Mouse (Mus musculus) subcutaneous adipose tissue, adult 2 months (tissue): ENCODE data around the gene Fndc8. TPM values are rescaled to one million over a fixed set of nuclear protein-coding genes. Genes with fewer than 3 reads are reported as not detected.

ENCODE experiments used
- polyA plus RNA-seq: library from polyadenylated mRNA; depleted of rRNA; stranded (reverse); fragments of >200 nt; gene quantifications from 2 replicates; pipeline ENCODE4 v1.2.3, GENCODE M21; 2012; ENCODE audit warnings: low replicate concordance; rRNA removed

The Fndc8 gene
- 1.0 and 4.9 TPM in 2 replicates for polyA plus RNA-seq

DNA sequence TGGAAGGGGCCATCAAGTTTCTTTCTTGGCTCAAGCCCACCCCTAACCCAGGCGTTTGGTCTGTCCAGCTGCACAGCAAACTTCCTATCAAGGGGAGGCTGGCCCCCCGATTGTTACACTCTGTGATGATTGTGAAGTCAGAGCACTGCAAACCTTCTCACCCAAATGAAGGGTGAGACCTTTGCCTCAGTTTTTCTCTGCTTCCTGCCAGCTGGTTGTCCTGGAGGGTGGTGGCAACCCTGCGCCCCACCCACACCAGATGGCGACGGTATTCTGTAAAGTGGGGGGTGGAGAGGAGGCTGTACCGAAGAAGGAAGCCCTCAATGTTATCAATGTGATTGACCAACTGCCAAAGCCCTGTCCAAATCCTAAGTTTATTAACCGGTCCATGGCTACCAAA is at the start of gene Fndc8:
Gene Fndc8 (plus strand): TSS at position 189 of the 400 bp plus-strand sequence.

DNA sequence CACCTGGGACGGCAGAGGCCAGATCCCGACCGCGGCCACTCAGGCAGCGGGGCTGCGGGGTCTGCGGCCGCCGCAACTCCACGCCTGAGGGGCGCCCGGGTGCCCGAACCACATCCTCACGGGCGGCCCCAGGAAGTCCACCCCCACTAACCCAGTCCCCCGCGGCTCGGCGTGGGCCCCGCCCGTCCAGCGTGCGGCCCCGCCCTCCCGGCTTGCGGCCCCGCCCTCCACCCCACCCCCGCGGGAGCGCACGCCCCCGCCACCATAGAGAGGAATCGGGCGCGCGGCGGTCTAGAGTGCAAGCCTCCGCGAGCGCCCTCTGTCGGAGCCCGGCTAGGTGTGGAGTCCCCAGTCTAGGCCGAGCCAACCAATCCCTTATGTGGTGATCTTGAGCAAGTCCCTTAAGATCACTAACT is 20.9 kb upstream of the Fndc8 start, which contains the start of gene Rffl:
Gene Rffl (minus strand): TSS at position 180 of the 416 bp plus-strand sequence.

DNA sequence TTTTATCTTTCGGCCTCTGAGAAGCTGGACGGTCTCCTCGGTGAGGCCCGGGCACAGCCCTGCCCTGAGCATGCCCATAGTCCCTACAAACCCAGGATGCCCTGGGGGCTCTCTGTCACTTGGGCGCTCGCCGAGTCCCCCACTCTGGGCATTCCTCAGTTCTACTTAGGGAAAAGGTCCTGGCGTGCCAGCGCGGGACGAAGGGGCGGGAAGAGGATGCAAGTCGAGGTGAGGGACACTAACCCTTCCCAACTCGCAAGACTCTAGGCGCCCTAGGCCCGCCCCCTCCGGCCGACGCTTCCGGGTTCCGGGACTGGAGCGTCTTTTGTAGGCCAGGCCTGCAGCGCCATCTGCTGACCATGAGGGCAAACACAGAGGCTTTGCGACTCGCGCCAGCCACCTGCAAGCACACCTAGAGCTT is 1.6 kb upstream of the Fndc8 start, which contains the start of gene Rad51d:
Gene Rad51d (minus strand): TSS at position 273 of the 421 bp plus-strand sequence.

DNA sequence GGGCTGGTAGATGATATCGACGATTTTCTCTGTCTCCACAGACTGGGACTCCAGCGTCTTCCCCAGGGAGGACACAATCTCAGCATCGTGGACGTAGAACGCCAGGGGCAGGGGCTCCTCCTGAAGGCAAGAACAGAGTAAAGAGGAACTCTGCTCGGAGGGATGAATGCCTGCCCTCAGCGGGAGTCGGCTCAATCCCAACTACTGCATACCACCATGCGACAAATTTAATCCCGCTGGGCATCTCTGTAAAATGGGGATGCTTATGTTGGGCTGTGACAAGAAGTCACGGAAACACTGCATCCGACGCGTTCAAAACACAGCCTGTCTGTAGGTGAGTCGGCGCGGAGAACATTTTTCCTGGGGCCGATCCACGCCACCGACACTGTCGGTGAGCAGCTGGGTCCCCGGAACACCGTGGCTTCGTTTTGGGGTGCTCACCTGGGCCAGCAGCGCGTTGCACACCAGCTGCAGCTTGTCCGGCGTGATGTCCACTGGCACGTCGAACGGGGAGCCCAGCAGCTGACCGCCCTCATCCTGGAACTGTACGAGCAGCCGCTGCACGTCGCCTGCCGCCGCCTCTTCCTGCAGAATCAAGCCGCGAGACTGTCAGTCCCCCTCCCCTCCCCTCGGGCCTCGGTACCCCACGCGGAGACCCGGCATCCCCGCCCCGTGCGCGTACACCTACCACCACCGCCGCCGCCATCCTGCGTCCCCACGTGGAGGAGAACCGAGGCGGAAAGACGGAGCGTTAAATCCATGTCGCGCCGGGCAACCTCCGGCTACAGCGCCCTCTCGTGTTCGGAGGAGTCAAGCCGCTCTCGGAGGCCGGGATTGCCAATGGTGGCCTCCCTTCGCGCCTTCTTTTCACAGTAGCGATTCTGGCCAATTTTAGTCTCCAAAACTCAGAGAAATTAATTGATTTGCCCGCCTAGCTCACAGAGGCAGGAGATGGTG is 16.0 kb downstream of the Fndc8 start, which contains the start of gene Nle1:
Gene Nle1 (minus strand): TSS at position 761 of the 957 bp plus-strand sequence.

DNA sequence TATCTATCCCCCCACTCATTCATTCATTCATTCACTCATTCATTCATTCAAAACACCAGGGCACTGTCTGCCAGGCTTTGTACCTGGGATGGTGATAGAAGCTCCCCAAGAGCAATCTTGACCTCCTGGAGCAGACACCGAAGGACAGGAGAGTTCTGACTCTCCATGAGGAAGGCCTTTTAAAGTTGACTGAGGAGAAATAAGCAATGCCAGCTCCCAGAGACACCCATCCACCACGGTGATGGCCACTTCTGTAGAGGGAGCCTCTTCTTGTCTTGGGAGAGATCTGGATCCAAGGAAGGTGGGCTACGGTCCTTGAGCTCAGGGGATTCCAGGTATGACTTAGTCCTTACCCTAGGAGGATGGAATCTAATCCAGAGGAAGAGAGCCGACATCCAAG is 18.3 kb downstream of the Fndc8 start, which contains the start of gene Unc45b:
Gene Unc45b (plus strand): TSS at position 301 of the 400 bp plus-strand sequence.

Other genes with a start within 250 kb of the Fndc8 start
- gene Cct6b, start 127.8 kb upstream of the Fndc8 start, polyA plus RNA-seq: 0.27 and 0.31 TPM in 2 replicates
- 3.5 and 7.7 TPM in 2 replicates for gene Zfp830, start 127.8 kb upstream of the Fndc8 start, polyA plus RNA-seq
- gene Lig3, start 111.0 kb upstream of the Fndc8 start, polyA plus RNA-seq: 12.0 and 35.2 TPM in 2 replicates
- gene Rffl, start 20.9 kb upstream of the Fndc8 start, polyA plus RNA-seq: 12.6 and 19.7 TPM in 2 replicates
- 21.9 and 36.2 TPM in 2 replicates for gene Rad51d, start 1.5 kb upstream of the Fndc8 start, polyA plus RNA-seq
- gene Nle1, start 16.3 kb downstream of the Fndc8 start, polyA plus RNA-seq: 23.3 and 60.5 TPM in 2 replicates
- 11.4 and 20.0 TPM in 2 replicates for gene Unc45b, start 18.4 kb downstream of the Fndc8 start, polyA plus RNA-seq
- gene Slfn5, start 59.2 kb downstream of the Fndc8 start, polyA plus RNA-seq: 23.4 and 39.9 TPM in 2 replicates
- gene Slfn9, start 99.7 kb downstream of the Fndc8 start, polyA plus RNA-seq: 0.95 and 3.2 TPM in 2 replicates
- gene Slfn8, start 128.7 kb downstream of the Fndc8 start, polyA plus RNA-seq: 0.40 and 1.5 TPM in 2 replicates
- 7.2 and 12.0 TPM in 2 replicates for gene Slfn2, start 173.0 kb downstream of the Fndc8 start, polyA plus RNA-seq
- gene Slfn1, start 224.7 kb downstream of the Fndc8 start, polyA plus RNA-seq: 0.59 and 1.6 TPM in 2 replicates